ENCODE assay signal across 8 mouse cellular contexts in genomic region chr6:83914720-83915271, GRCm38 (mm10). TPM values are rescaled to one million over a fixed set of nuclear protein-coding genes. Genes with fewer than 3 reads are reported as not detected.
DNase-seq lines count a peak whose midpoint lies in the region; ATAC-seq and TF ChIP-seq lines count a peak whose summit lies in the region.

No protein-coding gene starts in this region.

- no peaks in the 10 kb centered on the region for H3K36me3 ChIP-seq in heart, embryonic 11.5 days (ENCODE audit: control insufficient read depth, insufficient read depth, low read length)
- H3K36me3 ChIP-seq in ES-Bruce4 (ENCODE audit: control insufficient read depth, insufficient read depth, low read length, poor library complexity, severe bottlenecking): no peaks in the 10 kb centered on the region
- no peaks in the 10 kb centered on the region for H3K36me3 ChIP-seq in embryonic facial prominence, embryonic 13.5 days
- H3K36me3 ChIP-seq in intestine, embryonic 14.5 days (ENCODE audit: control insufficient read depth, insufficient read depth, low read length): no peaks in the 10 kb centered on the region
- H3K36me3 ChIP-seq in midbrain, embryonic 16.5 days (ENCODE audit: control insufficient read depth, insufficient read depth, low read length): no peaks in the 10 kb centered on the region

- no peak; the same call in 1 of the 2 replicates for ATAC-seq in heart, embryonic 11.5 days (replicated peaks; ENCODE audit: insufficient number of reproducible peaks, low FRiP score, low TSS enrichment)
- peak; percentile 74; the same call in 1 of the 2 replicates for ATAC-seq in embryonic facial prominence, embryonic 13.5 days (ENCODE audit: insufficient number of reproducible peaks, insufficient read depth, low FRiP score, low TSS enrichment, low read depth)
- peak; percentile 28 for ATAC-seq in intestine, embryonic 14.5 days (replicated peaks; ENCODE audit: low FRiP score, low TSS enrichment, low read depth)
- peak; percentile 77 for ATAC-seq in midbrain, embryonic 16.5 days

- TF ChIP-seq EP300 in ES-Bruce4 (IDR thresholded peaks at IDR 0.05; ENCODE audit: insufficient read depth, low read depth, low read length): no peak

- intact Hi-C loops in heart, postnatal 14 days (cut with DNase I): no loop called here

- peak overlapping the region; percentile 99 for H3K9ac ChIP-seq in heart, embryonic 11.5 days (ENCODE audit: low read depth, low read length)
- peak overlapping the region; percentile 82 for H3K9ac ChIP-seq in ES-Bruce4 (ENCODE audit: low read depth, poor library complexity, severe bottlenecking)
- peak overlapping the region; percentile 98 for H3K9ac ChIP-seq in embryonic facial prominence, embryonic 13.5 days
- peak overlapping the region; percentile 98 for H3K9ac ChIP-seq in intestine, embryonic 14.5 days (ENCODE audit: low read length)
- H3K9ac ChIP-seq in midbrain, embryonic 16.5 days (ENCODE audit: low read depth, low read length): peak overlapping the region; percentile 99

- H3K4me3 ChIP-seq in heart, embryonic 11.5 days (ENCODE audit: low read depth, low read length): peak overlapping the region; percentile 99
- H3K4me3 ChIP-seq in ES-Bruce4 (ENCODE audit: low read depth, low read length): peak overlapping the region; percentile 86
- peak overlapping the region; percentile 88 for H3K4me3 ChIP-seq in embryonic facial prominence, embryonic 13.5 days
- peak overlapping the region; percentile 97 for H3K4me3 ChIP-seq in intestine, embryonic 14.5 days (ENCODE audit: low read depth, low read length)
- peak overlapping the region; percentile 99 for H3K4me3 ChIP-seq in midbrain, embryonic 16.5 days (ENCODE audit: low read depth, low read length)

- TF ChIP-seq POLR2A in ES-Bruce4 (IDR thresholded peaks at IDR 0.05; ENCODE audit: insufficient read depth, low read length): no peak

- H3K27me3 ChIP-seq in heart, embryonic 11.5 days (ENCODE audit: control insufficient read depth, insufficient read depth, low read length): no peaks in the 10 kb centered on the region
- no peaks in the 10 kb centered on the region for H3K27me3 ChIP-seq in ES-Bruce4 (ENCODE audit: control insufficient read depth, insufficient read depth, low read length, poor library complexity, severe bottlenecking)
- no peaks in the 10 kb centered on the region for H3K27me3 ChIP-seq in embryonic facial prominence, embryonic 13.5 days
- no peaks in the 10 kb centered on the region for H3K27me3 ChIP-seq in intestine, embryonic 14.5 days (replicated peaks; ENCODE audit: control insufficient read depth, insufficient read depth, low read length)
- no peaks in the 10 kb centered on the region for H3K27me3 ChIP-seq in midbrain, embryonic 16.5 days (ENCODE audit: control insufficient read depth, insufficient read depth, low read depth, low read length)

- under 1% methylated on average over 40 of the region's 40 CpGs for WGBS in heart, embryonic 11.5 days (ENCODE audit: insufficient replicate concordance)
- under 1% methylated on average over 40 of the region's 40 CpGs for WGBS in embryonic facial prominence, embryonic 13.5 days
- under 1% methylated on average over 34 of the region's 40 CpGs for WGBS in intestine, embryonic 14.5 days
- under 1% methylated on average over 40 of the region's 40 CpGs for WGBS in midbrain, embryonic 16.5 days

- DNase-seq in heart, postnatal 14 days: no peak
- no peak for DNase-seq in intestine, embryonic 14.5 days (ENCODE audit: low spot score)
- DNase-seq in spleen, adult 12 weeks (ENCODE audit: low spot score): no peak
- no peak for DNase-seq in right cerebral cortex, adult 2 months (ENCODE audit: low spot score in 2 of 2)

- peak overlapping the region; percentile 79 for H3K4me2 ChIP-seq in heart, embryonic 11.5 days
- peak overlapping the region; percentile 64 for H3K4me2 ChIP-seq in embryonic facial prominence, embryonic 13.5 days
- peak overlapping the region; percentile 82 for H3K4me2 ChIP-seq in intestine, embryonic 14.5 days (ENCODE audit: low read length)
- H3K4me2 ChIP-seq in midbrain, embryonic 16.5 days (ENCODE audit: low read length): peak overlapping the region; percentile 67

- no peaks in the 10 kb centered on the region for H3K4me1 ChIP-seq in heart, embryonic 11.5 days (ENCODE audit: control insufficient read depth, insufficient read depth, low read length)
- H3K4me1 ChIP-seq in ES-Bruce4 (ENCODE audit: control insufficient read depth, insufficient read depth, low read length): no peaks in the 10 kb centered on the region
- H3K4me1 ChIP-seq in embryonic facial prominence, embryonic 13.5 days: no peaks in the 10 kb centered on the region
- H3K4me1 ChIP-seq in intestine, embryonic 14.5 days (replicated peaks; ENCODE audit: control insufficient read depth, insufficient read depth, low read length): no peaks in the 10 kb centered on the region
- H3K4me1 ChIP-seq in midbrain, embryonic 16.5 days (ENCODE audit: control insufficient read depth, insufficient read depth, low read length): peaks cover 3% of the 10 kb centered on the region; the same call in 1 of the 2 replicates

- peak overlapping the region; percentile 95 for H3K27ac ChIP-seq in heart, embryonic 11.5 days (ENCODE audit: low read depth, low read length)
- no peak overlapping the region for H3K27ac ChIP-seq in ES-Bruce4 (ENCODE audit: insufficient read depth, low read length)
- peak overlapping the region; percentile 98 for H3K27ac ChIP-seq in embryonic facial prominence, embryonic 13.5 days
- H3K27ac ChIP-seq in intestine, embryonic 14.5 days (ENCODE audit: low read depth): peak overlapping the region; percentile 91
- H3K27ac ChIP-seq in midbrain, embryonic 16.5 days (ENCODE audit: low read length): peak overlapping the region; percentile 99

- TF ChIP-seq CTCF in ES-Bruce4 (IDR thresholded peaks at IDR 0.05; ENCODE audit: low read depth, low read length): no peak

- H3K9me3 ChIP-seq in heart, embryonic 11.5 days (replicated peaks; ENCODE audit: control insufficient read depth, low read length): no peaks in the 10 kb centered on the region
- no peaks in the 10 kb centered on the region for H3K9me3 ChIP-seq in ES-Bruce4 (replicated peaks; ENCODE audit: control insufficient read depth, insufficient read depth, low read length, poor library complexity, severe bottlenecking)
- H3K9me3 ChIP-seq in embryonic facial prominence, embryonic 13.5 days: no peaks in the 10 kb centered on the region
- H3K9me3 ChIP-seq in intestine, embryonic 14.5 days (ENCODE audit: control insufficient read depth, low read length): no peaks in the 10 kb centered on the region
- no peaks in the 10 kb centered on the region for H3K9me3 ChIP-seq in midbrain, embryonic 16.5 days (replicated peaks; ENCODE audit: control insufficient read depth, low read length, poor library complexity, severe bottlenecking)

RNA-seq across cellular contexts. Expression of gene Zfp638, which starts 47.9 kb away (rescaled TPM):
- 54.0 and 59.5 TPM in 2 replicates for polyA plus RNA-seq in heart, embryonic 11.5 days (2014; fragmentation: Nextera tagmentation; extraction: Ambion mirVana)
- 10 to 100 TPM; 57.2 to 73.8 TPM for total RNA-seq in heart, postnatal 14 days (2021)
- polyA plus RNA-seq in ES-Bruce4 (2011; ENCODE audit: insufficient read depth, insufficient read length, low read depth, missing spikeins): 162 and 177 TPM in 2 replicates
- 77.1 and 77.5 TPM in 2 replicates for polyA plus RNA-seq in embryonic facial prominence, embryonic 13.5 days (2015; fragmentation: Nextera tagmentation; extraction: Ambion mirVana)
- polyA plus RNA-seq in intestine, embryonic 14.5 days (2014; fragmentation: Nextera tagmentation; extraction: Ambion mirVana): 65.0 and 66.8 TPM in 2 replicates
- polyA plus RNA-seq in midbrain, embryonic 16.5 days (2015; fragmentation: Nextera tagmentation; extraction: Ambion mirVana): 68.2 and 78.7 TPM in 2 replicates
